Mouse (Mus musculus): Measurements from ENCODE around the gene Arhgdib. TPM values are rescaled to one million over a fixed set of nuclear protein-coding genes. Genes with fewer than 3 reads are reported as not detected.
A peak's percentile ranks its signal among the peaks of the same experiment; 100 is the strongest.

Gene Arhgdib
- polyA plus RNA-seq (2014; fragmentation: Nextera tagmentation; extraction: Ambion mirVana) = 14.7 and 17.9 TPM in 2 replicates

GRCm38 (mm10) chr6:136941051-136942021, at the start of gene Arhgdib:
Gene Arhgdib (minus strand): TSS chr6:136941899.
- DNase-seq (ENCODE audit: low spot score) = no peak
- Histone ChIP-seq H3K27me3 (ENCODE audit: control insufficient read depth, insufficient read depth, low read length) (no peaks in the 10 kb centered on the region), H3K36me3 (replicated peaks; ENCODE audit: control insufficient read depth, insufficient read depth) (no peaks in the 10 kb centered on the region), H3K4me2 (replicated peaks) (no peak within 1 kb of the TSS), H3K9me3 (ENCODE audit: control insufficient read depth, low read length) (no peaks in the 10 kb centered on the region), H3K27ac (peak within 1 kb of the TSS; percentile 22; the same call in 1 of the 2 replicates), H3K4me1 (replicated peaks; ENCODE audit: control insufficient read depth, insufficient read depth, low read length) (no peaks in the 10 kb centered on the region), H3K9ac (no peak within 1 kb of the TSS), H3K4me3 (replicated peaks; ENCODE audit: low read length) (no peak within 1 kb of the TSS)
- 57% methylated on average over 12 of the region's 12 CpGs for WGBS
- ATAC-seq (ENCODE audit: low FRiP score) = no peak

- DNase-seq (ENCODE audit: low spot score) (no peak), ATAC-seq (ENCODE audit: low FRiP score) (no peak)
- H3K4me3 ChIP-seq (replicated peaks; ENCODE audit: low read length) = no peak overlapping the region
- H3K9me3 ChIP-seq (ENCODE audit: control insufficient read depth, low read length) = no peaks in the 10 kb centered on the region
- H3K4me1 ChIP-seq (replicated peaks; ENCODE audit: control insufficient read depth, insufficient read depth, low read length) = no peaks in the 10 kb centered on the region
- H3K27me3 ChIP-seq (ENCODE audit: control insufficient read depth, insufficient read depth, low read length) = no peaks in the 10 kb centered on the region
- H3K27ac ChIP-seq = no peak overlapping the region
- 66% methylated on average over 8 of the region's 8 CpGs for WGBS
- no peaks in the 10 kb centered on the region for H3K36me3 ChIP-seq (replicated peaks; ENCODE audit: control insufficient read depth, insufficient read depth)
- no peak overlapping the region for H3K9ac ChIP-seq
- no peak overlapping the region for H3K4me2 ChIP-seq (replicated peaks)
These were observed 48.9 kb upstream of the Arhgdib start for GRCm38 (mm10) chr6:136990557-136990956.

- Histone ChIP-seq H3K27me3 (ENCODE audit: control insufficient read depth, insufficient read depth, low read length) (no peaks in the 10 kb centered on the region), H3K4me1 (replicated peaks; ENCODE audit: control insufficient read depth, insufficient read depth, low read length) (no peaks in the 10 kb centered on the region), H3K9ac (no peak overlapping the region), H3K27ac (no peak overlapping the region), H3K36me3 (replicated peaks; ENCODE audit: control insufficient read depth, insufficient read depth) (no peaks in the 10 kb centered on the region), H3K4me3 (replicated peaks; ENCODE audit: low read length) (no peak overlapping the region), H3K4me2 (replicated peaks) (no peak overlapping the region), H3K9me3 (ENCODE audit: control insufficient read depth, low read length) (no peaks in the 10 kb centered on the region)
- WGBS = 32% methylated on average over 11 of the region's 11 CpGs
- DNase-seq (ENCODE audit: low spot score) (no peak), ATAC-seq (ENCODE audit: low FRiP score) (0 out of 2 replicates have a peak, but pooled peaks have one; percentile 16)
These were observed 48.3 kb upstream of the Arhgdib start for GRCm38 (mm10) chr6:136989824-136990497.

GRCm38 (mm10) chr6:136988536-136989060, 46.9 kb upstream of the Arhgdib start:
- no peaks in the 10 kb centered on the region for H3K9me3 ChIP-seq (ENCODE audit: control insufficient read depth, low read length)
- 90% methylated on average over 7 of the region's 7 CpGs for WGBS
- H3K27me3 ChIP-seq (ENCODE audit: control insufficient read depth, insufficient read depth, low read length) = no peaks in the 10 kb centered on the region
- DNase-seq (ENCODE audit: low spot score) (no peak), ATAC-seq (ENCODE audit: low FRiP score) (no peak)
- no peak overlapping the region for H3K4me3 ChIP-seq (replicated peaks; ENCODE audit: low read length)
- no peak overlapping the region for H3K27ac ChIP-seq
- no peak overlapping the region for H3K4me2 ChIP-seq (replicated peaks)
- H3K36me3 ChIP-seq (replicated peaks; ENCODE audit: control insufficient read depth, insufficient read depth) = no peaks in the 10 kb centered on the region
- H3K4me1 ChIP-seq (replicated peaks; ENCODE audit: control insufficient read depth, insufficient read depth, low read length) = no peaks in the 10 kb centered on the region
- no peak overlapping the region for H3K9ac ChIP-seq

GRCm38 (mm10) chr6:136986718-136987117, 45.0 kb upstream of the Arhgdib start:
- WGBS = 60% methylated on average over 11 of the region's 11 CpGs
- ATAC-seq (ENCODE audit: low FRiP score) (no peak), DNase-seq (ENCODE audit: low spot score) (no peak)
- H3K4me1 ChIP-seq (replicated peaks; ENCODE audit: control insufficient read depth, insufficient read depth, low read length) = no peaks in the 10 kb centered on the region
- H3K9ac ChIP-seq = no peak overlapping the region
- no peaks in the 10 kb centered on the region for H3K9me3 ChIP-seq (ENCODE audit: control insufficient read depth, low read length)
- no peaks in the 10 kb centered on the region for H3K27me3 ChIP-seq (ENCODE audit: control insufficient read depth, insufficient read depth, low read length)
- H3K27ac ChIP-seq = no peak overlapping the region
- H3K4me3 ChIP-seq (replicated peaks; ENCODE audit: low read length) = no peak overlapping the region
- no peak overlapping the region for H3K4me2 ChIP-seq (replicated peaks)
- no peaks in the 10 kb centered on the region for H3K36me3 ChIP-seq (replicated peaks; ENCODE audit: control insufficient read depth, insufficient read depth)

- Histone ChIP-seq H3K36me3 (replicated peaks; ENCODE audit: control insufficient read depth, insufficient read depth) (no peaks in the 10 kb centered on the region), H3K27me3 (ENCODE audit: control insufficient read depth, insufficient read depth, low read length) (no peaks in the 10 kb centered on the region), H3K27ac (no peak overlapping the region), H3K4me2 (replicated peaks) (no peak overlapping the region), H3K9me3 (ENCODE audit: control insufficient read depth, low read length) (no peaks in the 10 kb centered on the region), H3K4me3 (replicated peaks; ENCODE audit: low read length) (no peak overlapping the region), H3K9ac (no peak overlapping the region), H3K4me1 (replicated peaks; ENCODE audit: control insufficient read depth, insufficient read depth, low read length) (no peaks in the 10 kb centered on the region)
- ATAC-seq (ENCODE audit: low FRiP score) (no peak), DNase-seq (ENCODE audit: low spot score) (no peak)
- 59% methylated on average over 13 of the region's 13 CpGs for WGBS
These were observed 44.3 kb upstream of the Arhgdib start for GRCm38 (mm10) chr6:136986019-136986418.

GRCm38 (mm10) chr6:136983201-136983600, 41.5 kb upstream of the Arhgdib start:
- Histone ChIP-seq H3K27me3 (ENCODE audit: control insufficient read depth, insufficient read depth, low read length) (no peaks in the 10 kb centered on the region), H3K4me3 (replicated peaks; ENCODE audit: low read length) (no peak overlapping the region), H3K27ac (no peak overlapping the region), H3K4me1 (replicated peaks; ENCODE audit: control insufficient read depth, insufficient read depth, low read length) (no peaks in the 10 kb centered on the region), H3K4me2 (replicated peaks) (no peak overlapping the region), H3K9ac (no peak overlapping the region), H3K9me3 (ENCODE audit: control insufficient read depth, low read length) (no peaks in the 10 kb centered on the region), H3K36me3 (replicated peaks; ENCODE audit: control insufficient read depth, insufficient read depth) (no peaks in the 10 kb centered on the region)
- WGBS = 66% methylated on average over 7 of the region's 7 CpGs
- ATAC-seq (ENCODE audit: low FRiP score) (no peak), DNase-seq (ENCODE audit: low spot score) (no peak)

GRCm38 (mm10) chr6:136982581-136982980, 40.9 kb upstream of the Arhgdib start:
- H3K4me3 ChIP-seq (replicated peaks; ENCODE audit: low read length) = no peak overlapping the region
- no peaks in the 10 kb centered on the region for H3K36me3 ChIP-seq (replicated peaks; ENCODE audit: control insufficient read depth, insufficient read depth)
- no peak for ATAC-seq (ENCODE audit: low FRiP score)
- no peaks in the 10 kb centered on the region for H3K9me3 ChIP-seq (ENCODE audit: control insufficient read depth, low read length)
- no peaks in the 10 kb centered on the region for H3K4me1 ChIP-seq (replicated peaks; ENCODE audit: control insufficient read depth, insufficient read depth, low read length)
- H3K4me2 ChIP-seq (replicated peaks) = no peak overlapping the region
- H3K9ac ChIP-seq = no peak overlapping the region
- H3K27me3 ChIP-seq (ENCODE audit: control insufficient read depth, insufficient read depth, low read length) = no peaks in the 10 kb centered on the region
- WGBS = 86% methylated on average over 6 of the region's 6 CpGs
- no peak for DNase-seq (ENCODE audit: low spot score)
- no peak overlapping the region for H3K27ac ChIP-seq

GRCm38 (mm10) chr6:136980331-136980746, 38.6 kb upstream of the Arhgdib start:
- Histone ChIP-seq H3K36me3 (replicated peaks; ENCODE audit: control insufficient read depth, insufficient read depth) (no peaks in the 10 kb centered on the region), H3K27me3 (ENCODE audit: control insufficient read depth, insufficient read depth, low read length) (no peaks in the 10 kb centered on the region), H3K9ac (no peak overlapping the region), H3K4me3 (replicated peaks; ENCODE audit: low read length) (no peak overlapping the region), H3K4me1 (replicated peaks; ENCODE audit: control insufficient read depth, insufficient read depth, low read length) (no peaks in the 10 kb centered on the region), H3K27ac (no peak overlapping the region), H3K9me3 (ENCODE audit: control insufficient read depth, low read length) (no peaks in the 10 kb centered on the region), H3K4me2 (replicated peaks) (no peak overlapping the region)
- 32% methylated on average over 3 of the region's 3 CpGs for WGBS
- ATAC-seq (ENCODE audit: low FRiP score) (peak; percentile 57; the same call in 1 of the 2 replicates), DNase-seq (ENCODE audit: low spot score) (peak; percentile 80)

Data from hindbrain, embryonic 14.5 days (tissue).